Mouse (Mus musculus): Measurements from ENCODE around the gene Tomm34.

- no peak for TF ChIP-seq EP300 (IDR thresholded peaks at IDR 0.05; ENCODE audit: insufficient read depth, low read depth, low read length)
- TF ChIP-seq POLR2A (IDR thresholded peaks at IDR 0.05; ENCODE audit: insufficient read depth, low read depth, low read length) = no peak
- no peak for TF ChIP-seq CTCF (IDR thresholded peaks at IDR 0.05)
Measured at GRCm38 (mm10) chr2:164087416-164088017, 16.5 kb upstream of the Tomm34 start.

Measured in heart, adult 2 months (tissue).